Mouse (Mus musculus) bone marrow macrophage, adult 2 months (primary cell): ENCODE data around the gene Prkn. TPM values are rescaled to one million over a fixed set of nuclear protein-coding genes. Genes with fewer than 3 reads are reported as not detected.

ENCODE experiments used
- H3K27ac ChIP-seq: 2 replicates; pipeline ENCODE4 v1.5.1; 2012; ENCODE audit warnings: low read depth, low read length; ENCODE audit not compliant: insufficient read depth
- H3K4me1 ChIP-seq: 2 replicates; pipeline ENCODE4 v1.6.1; 2012; ENCODE audit warnings: low read length; ENCODE audit not compliant: control insufficient read depth, insufficient read depth
- H3K4me3 ChIP-seq: 2 replicates; pipeline ENCODE4 v1.5.1; 2012; ENCODE audit warnings: mild to moderate bottlenecking, low read length, moderate library complexity; ENCODE audit not compliant: insufficient read depth
- CTCF ChIP-seq: IDR thresholded peaks from 2 replicates; pipeline ENCODE4 v1.5.1; 2012; ENCODE audit warnings: low read depth, mild to moderate bottlenecking, low read length, moderate library complexity
- POLR2A ChIP-seq: IDR thresholded peaks from 2 replicates; pipeline ENCODE4 v1.6.1; 2012; ENCODE audit warnings: mild to moderate bottlenecking, low read depth, low read length, borderline replicate concordance
- polyA plus RNA-seq: library from polyadenylated mRNA; stranded (reverse); fragments of >200 nt; gene quantifications from 2 replicates; pipeline ENCODE4 v1.2.4, GENCODE M21; 2012; ENCODE audit not compliant: missing spikeins, insufficient read depth, insufficient read length

The Prkn gene
- polyA plus RNA-seq, 1 experiment: 9.9 TPM

- Histone ChIP-seq H3K27ac (no peak overlapping the region), H3K4me1 (peaks cover 14% of the 10 kb centered on the region), H3K4me3 (no peak overlapping the region)
- TF ChIP-seq CTCF (no peak), POLR2A (no peak)
These were observed 146.9 kb downstream of the Prkn start for GRCm38 (mm10) chr17:10987040-10987439.

GRCm38 (mm10) chr17:10997291-10997690, 157.1 kb downstream of the Prkn start:
- no peak overlapping the region for H3K27ac ChIP-seq
- no peak for TF ChIP-seq POLR2A
- TF ChIP-seq CTCF: no peak
- H3K4me3 ChIP-seq: no peak overlapping the region
- H3K4me1 ChIP-seq: no peaks in the 10 kb centered on the region

- TF ChIP-seq POLR2A: no peak
- no peak for TF ChIP-seq CTCF
- Histone ChIP-seq H3K4me1 (peaks cover 2% of the 10 kb centered on the region; the same call in 1 of the 2 replicates), H3K27ac (no peak overlapping the region), H3K4me3 (no peak overlapping the region)
These were observed 183.2 kb downstream of the Prkn start for GRCm38 (mm10) chr17:11023371-11023770.

- TF ChIP-seq CTCF: no peak
- TF ChIP-seq POLR2A: no peak
- Histone ChIP-seq H3K4me3 (no peak overlapping the region), H3K27ac (no peak overlapping the region), H3K4me1 (peaks cover 2% of the 10 kb centered on the region; the same call in 1 of the 2 replicates)
These were observed 189.2 kb downstream of the Prkn start for GRCm38 (mm10) chr17:11029348-11029747.

GRCm38 (mm10) chr17:11030936-11031335, 190.8 kb downstream of the Prkn start:
- Histone ChIP-seq H3K4me3 (no peak overlapping the region), H3K4me1 (no peaks in the 10 kb centered on the region), H3K27ac (no peak overlapping the region)
- TF ChIP-seq POLR2A: no peak
- no peak for TF ChIP-seq CTCF

- Histone ChIP-seq H3K4me3 (no peak overlapping the region), H3K27ac (no peak overlapping the region), H3K4me1 (no peaks in the 10 kb centered on the region)
- TF ChIP-seq POLR2A (no peak), CTCF (no peak)
These were observed 192.2 kb downstream of the Prkn start for GRCm38 (mm10) chr17:11032366-11032765.

GRCm38 (mm10) chr17:11033594-11033993, 193.4 kb downstream of the Prkn start:
- Histone ChIP-seq H3K4me1 (no peaks in the 10 kb centered on the region), H3K4me3 (no peak overlapping the region), H3K27ac (no peak overlapping the region)
- TF ChIP-seq POLR2A: no peak
- no peak for TF ChIP-seq CTCF

- Histone ChIP-seq H3K4me3 (no peak overlapping the region), H3K27ac (no peak overlapping the region), H3K4me1 (no peaks in the 10 kb centered on the region)
- no peak for TF ChIP-seq CTCF
These were observed 198.1 kb downstream of the Prkn start for GRCm38 (mm10) chr17:11038272-11038671.

- Histone ChIP-seq H3K27ac (no peak overlapping the region), H3K4me3 (no peak overlapping the region), H3K4me1 (peaks cover 2% of the 10 kb centered on the region; the same call in 1 of the 2 replicates)
- TF ChIP-seq CTCF (no peak), POLR2A (no peak)
These were observed 218.8 kb downstream of the Prkn start for GRCm38 (mm10) chr17:11058986-11059385.

GRCm38 (mm10) chr17:11067076-11067703, 227.0 kb downstream of the Prkn start:
- TF ChIP-seq CTCF (no peak), POLR2A (no peak)
- peaks cover 6% of the 10 kb centered on the region for H3K4me1 ChIP-seq
- no peak overlapping the region for H3K27ac ChIP-seq
- no peak overlapping the region for H3K4me3 ChIP-seq
